Mouse (Mus musculus) Patski (cell line): ENCODE results near the gene Rbm45. TPM values are rescaled to one million over a fixed set of nuclear protein-coding genes. Genes with fewer than 3 reads are reported as not detected.
A peak's percentile ranks its signal among the peaks of the same experiment; 100 is the strongest.

Source experiments
- ATAC-seq: fragments of 100-300 bp; one replicate; pipeline ENCODE4 v1.8.0; 2021
- CTCF ChIA-PET: fragments of 350-600 bp; sonication (Branson Sonifier 250); formaldehyde crosslinking; loops from one replicate; lab custom pipeline; 2022; ENCODE audit warnings: inconsistent platforms; lab: Charles Lee
- POLR2A ChIA-PET: fragments of 350-600 bp; sonication (Branson Sonifier 250); formaldehyde crosslinking; loops from one replicate; lab custom pipeline; 2022; ENCODE audit warnings: antibody characterized with exemption, inconsistent platforms; lab: Charles Lee
- DNase-seq: peaks from one replicate; pipeline ENCODE4 v3.0.0-alpha.2; 2011; ENCODE audit warnings: low read depth, low spot score
- H3K27me3 ChIP-seq: fragments of 371-371 bp; one replicate; pipeline ENCODE4 v1.5.1; 2021
- CTCF ChIP-seq: fragments of 100-300 bp; IDR thresholded peaks from one replicate; pipeline ENCODE4 v1.5.1; 2021
- in situ Hi-C: fragments of 300-500 bp; cut with MboI; formaldehyde crosslinking; loops from 3 replicates; pipeline ENCODE4 v1.11.1; 2018; ENCODE audit warnings: low pct_unique_long_range_greater_than_20kb, mixed read lengths
- polyA plus RNA-seq: library from polyadenylated mRNA; unstranded; gene quantifications from one replicate; pipeline ENCODE4 v1.2.3, GENCODE M21; 2021

Gene Rbm45
- polyA plus RNA-seq, 1 experiment from 2014 or later = 40.0 TPM

DNA sequence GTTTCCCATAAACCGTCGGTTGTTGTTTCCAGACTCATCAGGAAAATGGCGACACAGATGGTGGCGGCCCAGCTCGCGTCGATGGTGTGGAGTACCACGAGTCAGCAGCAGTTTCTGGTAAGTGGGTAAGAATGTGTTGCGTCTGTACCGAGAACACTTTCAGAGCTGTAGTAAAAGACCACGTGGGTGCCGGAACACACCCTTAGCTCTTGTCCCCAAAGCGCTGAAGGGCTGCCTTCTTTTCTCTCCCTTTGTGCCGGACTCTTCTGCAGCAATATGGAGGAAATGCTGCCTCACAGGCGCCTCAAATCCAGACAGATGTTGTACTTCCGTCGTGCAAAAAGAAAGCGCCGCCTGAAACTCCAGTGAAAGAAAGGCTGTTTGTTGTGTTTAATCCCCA is 8.9 kb downstream of the Rbm45 start:
- H3K27me3 ChIP-seq = no peaks in the 10 kb centered on the region
- ChIA-PET CTCF (interaction anchor here (1.3 kb wide), 1 partner anchor 244 kb away, joined by 3 read pairs; no protein-coding TSS in a partner anchor), POLR2A (interaction anchor here (0.7 kb wide), 1 partner anchor 236 kb away, joined by 3 read pairs; no protein-coding TSS in a partner anchor)
- in situ Hi-C loops = no loop called here
- TF ChIP-seq CTCF = no peak
- ATAC-seq (no peak), DNase-seq (no peak)

- POLR2A ChIA-PET = interaction anchor here (0.7 kb wide), 1 partner anchor 176 kb away, joined by 5 read pairs; no protein-coding TSS in a partner anchor
- no peaks in the 10 kb centered on the region for H3K27me3 ChIP-seq
- ATAC-seq (no peak), DNase-seq (no peak)
- no peak for TF ChIP-seq CTCF
- in situ Hi-C loops = no loop called here
- CTCF ChIA-PET = interaction anchor here (1.0 kb wide), 1 partner anchor 19 kb away, joined by 3 read pairs; no protein-coding TSS in a partner anchor
These were observed 16.7 kb downstream of the Rbm45 start for GRCm38 (mm10) chr2:76386531-76386930.

- in situ Hi-C loops = loop anchor here (10.0 kb wide), 1 partner anchor 215 kb away; no protein-coding TSS in a partner anchor
- DNase-seq (no peak), ATAC-seq (no peak)
- POLR2A ChIA-PET = no interaction called here
- CTCF ChIA-PET = no interaction called here
- TF ChIP-seq CTCF = no peak
- peaks cover 11% of the 10 kb centered on the region for H3K27me3 ChIP-seq
These were observed 30.4 kb downstream of the Rbm45 start for GRCm38 (mm10) chr2:76400178-76400577.

- in situ Hi-C loops = loop anchor here (10.0 kb wide), 1 partner anchor 209 kb away; no protein-coding TSS in a partner anchor
- ChIA-PET CTCF (interaction anchor here (1.3 to 2.4 kb wide), 3 partner anchors 11 to 216 kb away, joined by 4 to 10 read pairs (median 7); no protein-coding TSS in a partner anchor), POLR2A (interaction anchor here (1.0 to 1.2 kb wide), 2 partner anchors 10 to 212 kb away, joined by 3 read pairs; no protein-coding TSS in a partner anchor)
These were observed 35.9 kb downstream of the Rbm45 start for GRCm38 (mm10) chr2:76405596-76406150.

GRCm38 (mm10) chr2:76406151-76406936 is 36.6 kb downstream of the Rbm45 start, which contains the start of gene Osbpl6:
Gene Osbpl6, plus strand, starts transcription at chr2:76406508.
- in situ Hi-C loops = loop anchor here (10.0 kb wide), 1 partner anchor 208 kb away; no protein-coding TSS in a partner anchor
- ATAC-seq (peak; percentile 91), DNase-seq (no peak)
- POLR2A ChIA-PET = interaction anchor here (1.2 kb wide), 1 partner anchor 212 kb away, joined by 3 read pairs; no protein-coding TSS in a partner anchor
- CTCF ChIA-PET = interaction anchor here (1.3 to 2.4 kb wide), 4 partner anchors 10 to 215 kb away, joined by 3 to 10 read pairs (median 6); no protein-coding TSS in a partner anchor
- peaks cover 13% of the 10 kb centered on the region for H3K27me3 ChIP-seq
- TF ChIP-seq CTCF = peak; percentile 62

More at GRCm38 (mm10) chr2:76405596-76406150, 35.9 kb downstream of the Rbm45 start:
- peaks cover 13% of the 10 kb centered on the region for H3K27me3 ChIP-seq
- DNase-seq (no peak), ATAC-seq (no peak)
- TF ChIP-seq CTCF = no peak

GRCm38 (mm10) chr2:76406937-76407441 is 37.2 kb downstream of the Rbm45 start:
- ChIA-PET CTCF (interaction anchor here (1.3 to 2.4 kb wide), 3 partner anchors 11 to 215 kb away, joined by 3 to 10 read pairs (median 4); no protein-coding TSS in a partner anchor), POLR2A (no interaction called here)
- in situ Hi-C loops = loop anchor here (10.0 kb wide), 1 partner anchor 208 kb away; no protein-coding TSS in a partner anchor
- DNase-seq = no peak
- ATAC-seq = peak; percentile 64
- TF ChIP-seq CTCF = no peak
- H3K27me3 ChIP-seq = peaks cover 13% of the 10 kb centered on the region

DNA sequence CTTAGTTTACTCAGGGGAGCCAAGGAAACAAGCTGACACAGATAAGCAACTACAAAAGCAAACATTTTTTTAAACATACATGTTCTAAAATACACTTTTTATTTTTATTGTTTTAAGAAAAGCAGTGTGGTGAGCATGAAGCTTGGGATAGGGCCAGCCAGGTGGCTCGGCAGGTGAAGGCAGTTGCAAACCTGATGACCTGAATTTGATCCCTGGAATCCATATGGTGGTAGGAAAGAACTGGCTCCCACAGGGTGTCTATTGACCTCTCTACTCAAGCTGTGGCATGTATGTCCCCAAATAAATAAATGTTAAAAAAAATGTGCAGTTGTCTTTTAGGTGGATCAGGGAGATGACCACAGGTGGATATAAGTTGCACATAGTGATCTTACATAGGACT is 39.7 kb downstream of the Rbm45 start:
- in situ Hi-C loops = loop anchor here (10.0 kb wide), 1 partner anchor 205 kb away; no protein-coding TSS in a partner anchor
- no peak for TF ChIP-seq CTCF
- ATAC-seq (no peak), DNase-seq (no peak)
- ChIA-PET POLR2A (no interaction called here), CTCF (no interaction called here)
- peaks cover 8% of the 10 kb centered on the region for H3K27me3 ChIP-seq

DNA sequence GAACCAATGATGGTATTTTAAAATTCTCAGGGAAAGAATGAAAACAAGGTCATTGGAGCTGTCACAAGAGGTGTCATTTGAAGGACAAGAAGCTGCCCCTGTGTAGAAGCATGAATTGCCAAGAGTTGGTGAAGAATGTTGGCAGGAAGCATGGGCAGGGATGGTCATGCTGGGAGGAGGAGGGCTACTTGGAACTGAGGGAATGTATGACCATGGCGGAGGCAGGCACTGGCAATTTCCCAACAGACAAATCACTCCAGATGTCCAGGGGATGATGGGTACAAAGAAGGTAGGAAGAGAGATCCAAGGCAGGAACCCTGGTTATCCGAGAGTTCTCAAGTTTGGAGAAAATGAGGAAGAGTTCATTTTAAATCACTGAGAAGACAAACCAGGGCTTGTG is 40.2 kb downstream of the Rbm45 start:
- TF ChIP-seq CTCF = no peak
- ChIA-PET CTCF (no interaction called here), POLR2A (no interaction called here)
- H3K27me3 ChIP-seq = peaks cover 4% of the 10 kb centered on the region
- in situ Hi-C loops = loop anchor here (10.0 kb wide), 1 partner anchor 205 kb away; no protein-coding TSS in a partner anchor
- DNase-seq (no peak), ATAC-seq (no peak)

DNA sequence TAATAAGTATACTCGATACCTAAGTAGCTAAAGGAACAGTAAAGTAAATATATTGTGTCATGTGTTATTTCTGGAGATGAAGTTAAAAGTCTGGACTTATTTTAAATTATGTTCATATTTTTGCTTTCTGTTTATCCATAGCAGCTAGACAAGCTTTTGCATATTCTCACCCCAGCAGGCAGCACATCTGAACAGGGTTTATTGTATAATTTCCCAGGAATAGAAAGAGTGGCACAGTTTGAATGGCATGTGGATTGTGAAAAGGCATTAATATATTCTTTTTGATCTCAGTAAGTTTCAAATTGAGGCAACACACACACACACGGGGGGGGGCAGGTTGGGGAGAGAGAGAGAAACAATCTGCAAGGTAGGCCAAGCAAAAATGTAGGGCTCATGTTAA is 43.1 kb downstream of the Rbm45 start:
- in situ Hi-C loops = no loop called here
- H3K27me3 ChIP-seq = no peaks in the 10 kb centered on the region
- no peak for DNase-seq
- ATAC-seq = no peak
- no peak for TF ChIP-seq CTCF
- ChIA-PET POLR2A (interaction anchor here (0.6 kb wide), 1 partner anchor 78 kb away, joined by 3 read pairs; no protein-coding TSS in a partner anchor), CTCF (interaction anchor here (2.1 kb wide), 1 partner anchor 205 kb away, joined by 7 read pairs; no protein-coding TSS in a partner anchor)

DNA sequence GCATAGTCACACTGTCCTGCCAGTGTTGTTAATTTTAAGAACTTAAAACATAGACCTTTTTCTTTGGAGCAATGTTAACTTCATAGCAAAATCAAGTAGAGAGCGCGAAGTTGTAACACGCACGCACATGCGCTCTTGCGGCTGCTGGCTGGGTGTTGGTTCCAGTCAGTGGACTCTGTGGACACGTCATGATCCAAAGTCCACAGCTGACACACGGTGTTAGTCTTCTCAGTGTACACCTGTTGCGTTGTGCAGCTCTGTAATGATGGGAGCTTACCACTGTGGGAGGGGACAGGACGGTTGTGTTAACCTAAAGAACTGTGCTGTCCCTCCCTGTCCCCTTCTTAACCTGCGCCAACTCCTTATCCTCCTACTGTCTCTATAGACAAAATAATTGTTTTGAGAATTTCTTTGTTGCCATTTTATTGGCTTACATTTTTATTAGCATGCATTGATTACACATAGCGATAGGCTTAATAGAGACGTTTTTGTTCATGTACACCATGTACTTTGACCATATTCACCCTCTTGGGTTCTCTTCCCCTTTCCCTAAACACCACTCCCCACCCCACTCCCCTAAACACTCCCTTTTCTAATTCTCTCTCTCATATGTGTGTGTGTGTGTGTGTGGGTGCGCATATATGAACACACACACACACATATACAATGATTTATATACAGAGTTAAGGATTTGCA is 47.8 kb downstream of the Rbm45 start:
- POLR2A ChIA-PET = no interaction called here
- no peak for TF ChIP-seq CTCF
- CTCF ChIA-PET = no interaction called here
- DNase-seq = no peak
- in situ Hi-C loops = no loop called here
- no peak for ATAC-seq
- H3K27me3 ChIP-seq = no peaks in the 10 kb centered on the region
